Mouse (Mus musculus) testis, adult 2 months (tissue): Measurements from ENCODE around the gene Grid1.

Experiments used
- CTCF ChIP-seq: fragments of 200-500 bp; IDR thresholded peaks from 2 replicates; pipeline ENCODE4 v1.5.1; 2012; ENCODE audit warnings: low read depth, mild to moderate bottlenecking, inconsistent platforms, low read length, moderate library complexity; ENCODE audit not compliant: control insufficient read depth, insufficient read depth, insufficient replicate concordance
- POLR2A ChIP-seq: fragments of 200-500 bp; IDR thresholded peaks from 2 replicates; pipeline ENCODE4 v1.6.1; 2012; ENCODE audit warnings: low read depth, mild to moderate bottlenecking, inconsistent platforms, low read length, moderate library complexity; ENCODE audit not compliant: control insufficient read depth

GRCm38 (mm10) chr14:35561244-35561893 is 741.5 kb downstream of the Grid1 start:
- TF ChIP-seq CTCF (no peak), POLR2A (no peak)
